Mouse (Mus musculus): ENCODE results near the gene Ddc. TPM values are rescaled to one million over a fixed set of nuclear protein-coding genes. Genes with fewer than 3 reads are reported as not detected.

Gene Ddc
- polyA plus RNA-seq, 1 experiment from 2014 or later, result 18.4 TPM

- Histone ChIP-seq H3K36me3 (no peaks in the 10 kb centered on the region), H3K27me3 (no peaks in the 10 kb centered on the region), H3K4me3 (no peak overlapping the region), H3K9me3 (no peaks in the 10 kb centered on the region), H3K9ac (no peak overlapping the region), H3K27ac (peak overlapping the region; percentile 83; the same call in 1 of the 2 replicates), H3K4me2 (replicated peaks) (no peak overlapping the region), H3K4me1 (peaks cover 65% of the 10 kb centered on the region)
- WGBS, result 64% methylated on average over 4 of the region's 4 CpGs
- no peak for ATAC-seq (ENCODE audit: low FRiP score, low read depth)
These were observed 62.2 kb downstream of the Ddc start for GRCm38 (mm10) chr11:11835791-11836190.

GRCm38 (mm10) chr11:11835361-11835760 lies 62.6 kb downstream of the Ddc start:
- peak overlapping the region; percentile 61; the same call in 1 of the 2 replicates for H3K27ac ChIP-seq

DNA sequence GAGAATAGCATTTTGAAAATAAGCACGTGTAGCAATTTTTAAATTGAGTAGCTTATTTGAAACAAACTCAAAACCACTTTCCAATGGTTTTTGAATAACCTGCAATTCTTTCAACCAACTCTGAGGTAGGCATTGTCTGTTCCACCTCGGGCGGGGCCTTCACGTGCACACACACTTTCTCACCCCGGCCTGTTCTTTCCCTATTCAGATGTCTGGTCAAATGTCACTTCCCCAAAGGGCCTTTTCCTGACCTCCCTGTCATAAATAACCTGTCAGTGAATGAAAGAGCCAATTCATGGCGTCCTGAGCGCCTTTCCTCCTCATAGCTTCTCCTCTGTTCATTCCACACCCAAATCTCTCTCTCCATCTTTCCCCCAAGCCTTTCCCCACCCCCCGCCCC lies 64.8 kb downstream of the Ddc start:
- Histone ChIP-seq H3K9ac (no peak overlapping the region), H3K4me3 (no peak overlapping the region), H3K27ac (peak overlapping the region; percentile 91), H3K36me3 (no peaks in the 10 kb centered on the region), H3K4me1 (peaks cover 82% of the 10 kb centered on the region), H3K9me3 (no peaks in the 10 kb centered on the region), H3K27me3 (no peaks in the 10 kb centered on the region), H3K4me2 (replicated peaks) (no peak overlapping the region)
- ATAC-seq (ENCODE audit: low FRiP score, low read depth), result no peak
- 24% methylated on average over 8 of the region's 8 CpGs for WGBS

More at GRCm38 (mm10) chr11:11835361-11835760, 62.6 kb downstream of the Ddc start:
- Histone ChIP-seq H3K4me1 (peaks cover 69% of the 10 kb centered on the region), H3K4me3 (no peak overlapping the region), H3K4me2 (replicated peaks) (no peak overlapping the region), H3K36me3 (no peaks in the 10 kb centered on the region), H3K9ac (no peak overlapping the region), H3K9me3 (no peaks in the 10 kb centered on the region), H3K27me3 (no peaks in the 10 kb centered on the region)
- no peak for ATAC-seq (ENCODE audit: low FRiP score, low read depth)
- WGBS, result 39% methylated on average over 6 of the region's 6 CpGs

DNA sequence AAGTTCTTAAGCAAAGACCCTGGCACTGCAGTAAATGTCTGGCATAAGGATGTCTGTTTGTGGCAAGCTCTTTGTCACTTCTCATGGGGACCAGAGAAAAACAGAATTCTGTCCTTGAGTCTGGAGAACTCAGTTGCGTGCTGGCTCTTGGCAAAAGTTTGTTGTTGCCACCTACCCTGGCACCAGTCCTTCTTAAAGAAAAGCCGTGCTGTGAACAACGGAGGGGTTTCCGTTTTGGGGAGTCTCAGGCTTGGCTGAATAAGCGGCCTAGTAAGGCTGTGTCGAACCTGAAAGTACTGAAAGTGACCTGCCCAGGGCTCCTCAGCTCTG lies 65.2 kb downstream of the Ddc start:
- Histone ChIP-seq H3K4me2 (replicated peaks) (no peak overlapping the region), H3K9ac (no peak overlapping the region), H3K36me3 (no peaks in the 10 kb centered on the region), H3K4me3 (no peak overlapping the region), H3K4me1 (peaks cover 81% of the 10 kb centered on the region), H3K9me3 (no peaks in the 10 kb centered on the region), H3K27ac (peak overlapping the region; percentile 91), H3K27me3 (no peaks in the 10 kb centered on the region)
- 28% methylated on average over 6 of the region's 6 CpGs for WGBS
- no peak for ATAC-seq (ENCODE audit: low FRiP score, low read depth)

- Histone ChIP-seq H3K4me1 (peaks cover 78% of the 10 kb centered on the region), H3K27ac (peak overlapping the region; percentile 91), H3K4me2 (replicated peaks) (peak overlapping the region; percentile 34), H3K27me3 (no peaks in the 10 kb centered on the region), H3K36me3 (no peaks in the 10 kb centered on the region), H3K4me3 (no peak overlapping the region), H3K9ac (peak overlapping the region; percentile 46; the same call in 1 of the 2 replicates), H3K9me3 (no peaks in the 10 kb centered on the region)
- WGBS, result 5% methylated on average over 6 of the region's 6 CpGs
- no peak for ATAC-seq (ENCODE audit: low FRiP score, low read depth)
These were observed 65.8 kb downstream of the Ddc start for GRCm38 (mm10) chr11:11831940-11832754.

GRCm38 (mm10) chr11:11831526-11831925 lies 66.4 kb downstream of the Ddc start:
- H3K27me3 ChIP-seq, result no peaks in the 10 kb centered on the region
- peak overlapping the region; percentile 46; the same call in 1 of the 2 replicates for H3K9ac ChIP-seq
- peak overlapping the region; percentile 34 for H3K4me2 ChIP-seq (replicated peaks)
- WGBS, result 7% methylated on average over 6 of the region's 6 CpGs
- H3K36me3 ChIP-seq, result no peaks in the 10 kb centered on the region
- no peaks in the 10 kb centered on the region for H3K9me3 ChIP-seq
- H3K27ac ChIP-seq, result peak overlapping the region; percentile 91
- no peak for ATAC-seq (ENCODE audit: low FRiP score, low read depth)
- H3K4me1 ChIP-seq, result peaks cover 77% of the 10 kb centered on the region
- H3K4me3 ChIP-seq, result no peak overlapping the region

DNA sequence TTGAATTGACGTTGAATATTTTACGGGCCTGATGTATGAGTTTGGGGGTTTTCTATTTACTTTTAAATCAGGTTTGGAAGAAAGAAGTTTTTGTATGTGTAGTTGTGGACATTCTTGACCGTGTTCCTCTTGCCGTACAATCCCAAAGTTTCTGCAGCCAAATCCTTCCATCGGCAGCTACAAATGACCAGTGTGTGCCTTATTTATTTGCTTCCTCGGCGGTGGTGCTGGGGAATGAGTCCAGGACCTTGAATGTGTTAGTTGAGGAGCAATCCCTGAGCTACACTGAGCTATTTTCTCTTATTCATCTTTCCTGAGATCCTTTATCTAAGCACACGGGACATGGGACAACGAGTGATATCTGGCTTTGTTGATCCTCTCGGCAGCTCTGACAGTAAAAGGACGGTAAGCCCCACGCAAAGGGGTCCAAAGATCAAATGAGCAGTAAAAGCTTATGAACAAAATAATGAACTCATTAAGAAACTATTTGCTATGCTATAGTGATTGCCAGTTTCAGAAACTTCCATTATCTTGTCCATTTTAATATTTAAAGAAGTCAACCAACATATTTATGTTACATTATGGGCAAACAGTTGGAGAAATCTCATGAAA lies 67.0 kb downstream of the Ddc start:
- Histone ChIP-seq H3K4me2 (replicated peaks) (peak overlapping the region; percentile 34; the same call in 1 of the 2 replicates), H3K9ac (peak overlapping the region; percentile 45; the same call in 1 of the 2 replicates), H3K36me3 (no peaks in the 10 kb centered on the region), H3K4me1 (peaks cover 77% of the 10 kb centered on the region), H3K9me3 (no peaks in the 10 kb centered on the region), H3K27me3 (no peaks in the 10 kb centered on the region), H3K4me3 (no peak overlapping the region), H3K27ac (peak overlapping the region; percentile 98)
- no peak for ATAC-seq (ENCODE audit: low FRiP score, low read depth)
- 16% methylated on average over 12 of the region's 12 CpGs for WGBS

DNA sequence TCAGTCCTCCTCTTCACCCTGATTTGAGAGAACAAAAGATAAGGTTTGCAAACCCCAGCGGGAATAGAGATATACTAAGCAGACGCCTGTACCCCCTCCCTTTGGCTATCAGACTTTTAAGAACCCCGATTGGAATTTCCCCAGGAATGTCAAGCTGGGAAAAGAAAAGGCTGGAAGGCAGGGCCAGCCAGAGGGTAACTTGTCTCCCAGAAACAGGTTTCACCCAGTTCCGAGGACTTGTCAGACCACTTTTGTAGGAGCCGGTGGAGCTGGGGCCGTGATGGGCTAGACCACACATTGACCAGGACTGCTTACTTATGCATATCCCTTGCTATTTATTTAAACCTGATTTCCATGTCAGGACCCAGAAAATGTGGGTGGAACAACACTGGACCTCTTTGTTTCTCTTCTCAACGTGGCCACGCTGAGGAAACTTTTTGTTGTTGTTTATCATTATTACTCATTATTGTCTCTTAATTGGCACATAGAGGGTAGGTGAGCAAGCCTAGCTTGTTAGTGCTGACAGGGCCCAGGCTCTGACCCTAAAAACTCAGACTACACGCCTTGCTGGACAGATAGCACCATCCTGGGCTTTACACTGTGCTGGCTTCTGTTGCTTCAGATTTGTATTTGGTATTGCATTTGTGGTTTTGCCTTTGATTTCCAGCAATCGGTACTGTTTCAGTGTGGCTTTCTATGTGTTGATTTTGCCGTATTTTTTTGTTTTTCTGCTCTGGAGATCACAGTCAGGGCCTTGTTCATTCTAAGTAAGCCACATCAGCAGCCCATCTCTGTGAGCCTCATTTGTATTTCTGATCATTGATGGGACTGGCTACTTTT lies 68.6 kb downstream of the Ddc start:
- H3K36me3 ChIP-seq, result no peaks in the 10 kb centered on the region
- peaks cover 85% of the 10 kb centered on the region for H3K4me1 ChIP-seq
- H3K4me2 ChIP-seq (replicated peaks), result peak overlapping the region; percentile 44
- no peak overlapping the region for H3K4me3 ChIP-seq
- H3K27me3 ChIP-seq, result no peaks in the 10 kb centered on the region
- H3K9ac ChIP-seq, result peak overlapping the region; percentile 54
- 22% methylated on average over 11 of the region's 11 CpGs for WGBS
- ATAC-seq (ENCODE audit: low FRiP score, low read depth), result no peak
- no peaks in the 10 kb centered on the region for H3K9me3 ChIP-seq
- H3K27ac ChIP-seq, result peak overlapping the region; percentile 98

- WGBS, result 20% methylated on average over 6 of the region's 6 CpGs
- no peak overlapping the region for H3K4me3 ChIP-seq
- peak overlapping the region; percentile 98 for H3K27ac ChIP-seq
- no peak for ATAC-seq (ENCODE audit: low FRiP score, low read depth)
- peak overlapping the region; percentile 44 for H3K4me2 ChIP-seq (replicated peaks)
- H3K27me3 ChIP-seq, result no peaks in the 10 kb centered on the region
- peak overlapping the region; percentile 54 for H3K9ac ChIP-seq
- H3K36me3 ChIP-seq, result no peaks in the 10 kb centered on the region
- peaks cover 90% of the 10 kb centered on the region for H3K4me1 ChIP-seq
- no peaks in the 10 kb centered on the region for H3K9me3 ChIP-seq
These were observed 69.2 kb downstream of the Ddc start for GRCm38 (mm10) chr11:11828761-11829160.

GRCm38 (mm10) chr11:11828251-11828650 lies 69.7 kb downstream of the Ddc start:
- Histone ChIP-seq H3K4me2 (replicated peaks) (peak overlapping the region; percentile 44), H3K4me3 (no peak overlapping the region), H3K27ac (peak overlapping the region; percentile 98), H3K4me1 (peaks cover 93% of the 10 kb centered on the region), H3K9me3 (no peaks in the 10 kb centered on the region), H3K9ac (peak overlapping the region; percentile 54; the same call in 1 of the 2 replicates), H3K27me3 (no peaks in the 10 kb centered on the region), H3K36me3 (no peaks in the 10 kb centered on the region)
- 7% methylated on average over 5 of the region's 5 CpGs for WGBS
- ATAC-seq (ENCODE audit: low FRiP score, low read depth), result peak; percentile 66

- H3K4me2 ChIP-seq (replicated peaks), result no peak overlapping the region
- H3K4me1 ChIP-seq, result peaks cover 91% of the 10 kb centered on the region
- peak overlapping the region; percentile 79 for H3K27ac ChIP-seq
- H3K9ac ChIP-seq, result no peak overlapping the region
- no peaks in the 10 kb centered on the region for H3K36me3 ChIP-seq
- H3K4me3 ChIP-seq, result no peak overlapping the region
- H3K9me3 ChIP-seq, result no peaks in the 10 kb centered on the region
- no peaks in the 10 kb centered on the region for H3K27me3 ChIP-seq
- ATAC-seq (ENCODE audit: low FRiP score, low read depth), result no peak
These were observed 71.5 kb downstream of the Ddc start for GRCm38 (mm10) chr11:11826475-11826874.

DNA sequence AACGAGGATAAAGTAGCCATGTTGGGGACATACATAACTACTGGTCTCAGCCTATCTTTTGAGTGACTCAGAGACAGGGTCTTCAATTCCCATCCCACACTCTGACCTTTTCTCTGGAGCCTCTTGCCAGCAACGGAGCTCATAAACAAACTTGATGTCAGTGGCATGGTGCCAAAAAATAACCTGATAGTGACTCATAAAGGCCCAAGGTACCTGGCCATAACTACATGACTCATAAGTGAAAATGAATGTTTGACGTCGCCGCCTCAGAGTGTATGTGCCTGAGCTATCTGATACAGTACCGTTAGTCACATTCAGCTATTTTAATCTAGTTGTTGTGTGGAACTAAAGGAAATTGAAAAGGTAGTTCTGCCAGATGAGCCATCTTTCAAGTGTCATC lies 72.3 kb downstream of the Ddc start:
- H3K4me1 ChIP-seq, result peaks cover 91% of the 10 kb centered on the region
- WGBS, result 59% methylated on average over 6 of the region's 6 CpGs
- ATAC-seq (ENCODE audit: low FRiP score, low read depth), result no peak

More for the DNA sequence above, 72.3 kb downstream of the Ddc start:
- H3K27me3 ChIP-seq, result no peaks in the 10 kb centered on the region
- H3K4me2 ChIP-seq (replicated peaks), result no peak overlapping the region
- H3K36me3 ChIP-seq, result no peaks in the 10 kb centered on the region
- no peak overlapping the region for H3K9ac ChIP-seq
- no peak overlapping the region for H3K4me3 ChIP-seq
- peak overlapping the region; percentile 79 for H3K27ac ChIP-seq
- H3K9me3 ChIP-seq, result no peaks in the 10 kb centered on the region
